Mouse (Mus musculus): ENCODE measurements around the gene Fbxw16. TPM values are rescaled to one million over a fixed set of nuclear protein-coding genes. Genes with fewer than 3 reads are reported as not detected.
"Not testable (repeated sequence)": the region's sequence is repeated elsewhere in the genome, so short reads cannot be mapped to it uniquely, and the experiment has no call there.

Gene Fbxw16
- not detected in 2 replicates for polyA plus RNA-seq (2014; fragmentation: Nextera tagmentation; extraction: Ambion mirVana)

DNA sequence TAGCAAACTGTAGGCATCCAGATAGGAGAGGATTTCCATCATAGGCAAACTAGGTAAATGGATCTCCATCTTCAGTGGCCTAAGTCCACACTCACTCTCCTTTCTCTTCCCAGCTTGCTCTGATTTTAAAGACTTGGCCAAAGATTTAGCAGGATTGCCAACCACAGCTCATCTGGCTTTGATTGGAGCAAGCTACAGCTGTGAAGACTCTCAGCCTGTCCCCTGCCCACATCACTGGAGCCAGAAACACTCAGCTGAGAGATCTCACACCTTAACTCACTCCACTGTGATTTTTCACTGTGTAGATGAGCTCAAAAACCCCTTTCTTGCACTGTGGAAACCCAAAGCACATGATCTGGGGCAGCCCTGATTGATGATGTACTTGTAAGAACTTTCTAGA is at the start of gene Fbxw16:
Fbxw16 (minus strand) TSS at position 101 of the 400 bp plus-strand sequence.
- Histone ChIP-seq H3K4me1 (replicated peaks; ENCODE audit: control insufficient read depth, insufficient read depth, low read length) (no peaks in the 10 kb centered on the region), H3K4me3 (ENCODE audit: low read depth, low read length) (no peak within 1 kb of the TSS), H3K27ac (ENCODE audit: low read depth, low read length) (no peak within 1 kb of the TSS), H3K9me3 (ENCODE audit: control insufficient read depth, low read length) (no peaks in the 10 kb centered on the region), H3K36me3 (ENCODE audit: control insufficient read depth, insufficient read depth, low read length) (no peaks in the 10 kb centered on the region), H3K27me3 (ENCODE audit: control insufficient read depth, insufficient read depth, low read length) (no peaks in the 10 kb centered on the region), H3K9ac (ENCODE audit: low read depth, low read length) (no peak within 1 kb of the TSS), H3K4me2 (replicated peaks; ENCODE audit: low read depth, low read length) (no peak within 1 kb of the TSS)
- DNase-seq (ENCODE audit: low spot score) (no peak), ATAC-seq (ENCODE audit: low FRiP score) (no peak)

DNA sequence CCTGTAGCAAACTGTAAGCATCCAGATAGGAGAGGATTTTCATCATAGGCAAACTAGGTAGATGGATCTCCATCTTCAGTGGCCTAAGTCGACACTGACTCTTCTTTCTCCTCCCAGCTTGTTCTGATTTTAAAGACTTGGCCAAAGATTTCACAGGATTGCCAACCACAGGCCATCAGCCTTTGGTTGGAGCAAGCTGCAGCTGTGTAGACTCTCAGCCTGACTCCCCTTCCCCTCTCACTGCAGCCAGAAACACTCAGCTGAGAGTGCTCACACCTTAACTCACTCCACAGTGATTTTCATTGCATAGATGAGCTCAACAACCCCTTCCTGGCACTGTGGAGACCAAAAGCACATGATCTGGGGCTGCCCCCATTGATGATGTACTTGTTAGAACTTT is 46.8 kb upstream of the Fbxw16 start, which contains the start of gene Fbxw19:
Fbxw19 (minus strand) TSS at position 101 of the 400 bp plus-strand sequence.
- H3K4me3 ChIP-seq (ENCODE audit: low read depth, low read length); H3K36me3 ChIP-seq (ENCODE audit: control insufficient read depth, insufficient read depth, low read length); H3K9me3 ChIP-seq (ENCODE audit: control insufficient read depth, low read length); ATAC-seq (ENCODE audit: low FRiP score); H3K9ac ChIP-seq (ENCODE audit: low read depth, low read length); H3K27ac ChIP-seq (ENCODE audit: low read depth, low read length); H3K4me1 ChIP-seq (replicated peaks; ENCODE audit: control insufficient read depth, insufficient read depth, low read length); H3K27me3 ChIP-seq (ENCODE audit: control insufficient read depth, insufficient read depth, low read length); H3K4me2 ChIP-seq (replicated peaks; ENCODE audit: low read depth, low read length); DNase-seq (ENCODE audit: low spot score): not testable (repeated sequence)
- 90% methylated on average over 1 of the region's 1 CpGs for whole genome bisulfite sequencing

DNA sequence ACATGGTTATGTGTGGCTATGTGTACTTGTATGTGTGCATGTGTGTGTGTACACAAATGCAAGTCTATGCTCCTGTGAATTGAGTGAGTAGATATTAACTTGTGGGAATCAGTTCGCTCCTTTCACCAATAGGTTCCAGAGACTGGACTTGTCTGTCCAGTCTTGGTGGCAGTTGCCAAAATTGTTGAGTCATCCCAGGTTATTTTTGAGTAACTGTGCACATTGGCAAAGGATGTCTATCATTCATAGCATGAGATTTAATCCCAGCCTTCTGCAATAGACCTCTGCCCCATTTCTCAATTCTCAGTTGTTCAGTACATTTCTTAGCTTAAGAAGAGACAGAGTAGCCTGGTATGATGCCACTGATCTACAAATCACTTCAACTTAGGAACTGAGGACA is 16.0 kb downstream of the Fbxw16 start:
- Histone ChIP-seq H3K4me3 (ENCODE audit: low read depth, low read length) (no peak overlapping the region), H3K4me1 (replicated peaks; ENCODE audit: control insufficient read depth, insufficient read depth, low read length) (no peaks in the 10 kb centered on the region), H3K9me3 (ENCODE audit: control insufficient read depth, low read length) (no peaks in the 10 kb centered on the region), H3K27me3 (ENCODE audit: control insufficient read depth, insufficient read depth, low read length) (no peaks in the 10 kb centered on the region), H3K4me2 (replicated peaks; ENCODE audit: low read depth, low read length) (no peak overlapping the region), H3K27ac (ENCODE audit: low read depth, low read length) (no peak overlapping the region), H3K9ac (ENCODE audit: low read depth, low read length) (no peak overlapping the region), H3K36me3 (ENCODE audit: control insufficient read depth, insufficient read depth, low read length) (no peaks in the 10 kb centered on the region)
- DNase-seq (ENCODE audit: low spot score) (no peak), ATAC-seq (ENCODE audit: low FRiP score) (no peak)
- WGBS, result 93% methylated on average over 1 of the region's 1 CpGs

DNA sequence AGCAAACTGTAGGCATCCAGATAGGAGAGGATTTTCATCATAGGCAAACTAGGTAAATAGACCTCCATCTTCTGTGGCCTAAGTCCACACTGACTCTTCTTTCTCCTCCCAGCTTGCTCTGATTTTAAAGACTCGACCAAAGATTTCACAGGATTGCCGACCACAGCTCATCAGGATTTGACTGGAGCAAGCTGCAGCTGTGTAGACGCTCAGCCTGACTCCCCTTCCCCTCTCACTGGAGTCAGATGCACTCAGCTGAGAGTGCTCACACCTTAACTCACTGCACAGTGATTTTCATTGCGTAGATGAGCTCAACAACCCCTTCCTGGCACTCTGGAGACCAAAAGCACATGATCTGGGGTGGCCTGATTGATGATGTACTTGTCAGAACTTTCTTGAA is 44.7 kb downstream of the Fbxw16 start, which contains the start of gene Fbxw22:
Fbxw22 (minus strand) TSS at position 101 of the 400 bp plus-strand sequence.
- H3K4me1 ChIP-seq (replicated peaks; ENCODE audit: control insufficient read depth, insufficient read depth, low read length); ATAC-seq (ENCODE audit: low FRiP score); H3K27me3 ChIP-seq (ENCODE audit: control insufficient read depth, insufficient read depth, low read length); H3K27ac ChIP-seq (ENCODE audit: low read depth, low read length); DNase-seq (ENCODE audit: low spot score); H3K4me2 ChIP-seq (replicated peaks; ENCODE audit: low read depth, low read length); H3K9me3 ChIP-seq (ENCODE audit: control insufficient read depth, low read length); H3K4me3 ChIP-seq (ENCODE audit: low read depth, low read length); H3K9ac ChIP-seq (ENCODE audit: low read depth, low read length); H3K36me3 ChIP-seq (ENCODE audit: control insufficient read depth, insufficient read depth, low read length): not testable (repeated sequence)
- 71% methylated on average over 4 of the region's 4 CpGs for WGBS

Other genes with a start within 250 kb of the Fbxw16 start
- not detected in 2 replicates for gene Fbxw20, start 214.4 kb downstream of the Fbxw16 start, polyA plus RNA-seq (2014; fragmentation: Nextera tagmentation; extraction: Ambion mirVana)
- not detected in 2 replicates for gene Fbxw14, start 161.5 kb downstream of the Fbxw16 start, polyA plus RNA-seq (2014; fragmentation: Nextera tagmentation; extraction: Ambion mirVana)
- gene Fbxw28, start 109.5 kb downstream of the Fbxw16 start, polyA plus RNA-seq (2014; fragmentation: Nextera tagmentation; extraction: Ambion mirVana), result not detected in 2 replicates
- not detected in 2 replicates for gene Fbxw22, start 44.8 kb downstream of the Fbxw16 start, polyA plus RNA-seq (2014; fragmentation: Nextera tagmentation; extraction: Ambion mirVana)
- 0.09 TPM in 1 of 2 replicates, not detected in the other for gene Fbxw19, start 46.7 kb upstream of the Fbxw16 start, polyA plus RNA-seq (2014; fragmentation: Nextera tagmentation; extraction: Ambion mirVana)
- gene Fbxw15, start 119.1 kb upstream of the Fbxw16 start, polyA plus RNA-seq (2014; fragmentation: Nextera tagmentation; extraction: Ambion mirVana), result not detected in 2 replicates
- not detected in 2 replicates for gene Fbxw24, start 176.9 kb upstream of the Fbxw16 start, polyA plus RNA-seq (2014; fragmentation: Nextera tagmentation; extraction: Ambion mirVana)
- gene Fbxw25, start 215.5 kb upstream of the Fbxw16 start, polyA plus RNA-seq (2014; fragmentation: Nextera tagmentation; extraction: Ambion mirVana), result 0.13 TPM in 1 of 2 replicates, not detected in the other